Mouse (Mus musculus) kidney, embryonic 15.5 days (tissue): ENCODE data around the gene 3830406C13Rik. TPM values are rescaled to one million over a fixed set of nuclear protein-coding genes. Genes with fewer than 3 reads are reported as not detected.
A peak's percentile ranks its signal among the peaks of the same experiment; 100 is the strongest.

Experiments used
- ATAC-seq: fragments of 200-750 bp; cut with Nextera tagmentation; replicated peaks from 2 replicates; pipeline ENCODE4 v1.8.0; 2017; ENCODE audit warnings: moderate TSS enrichment; ENCODE audit not compliant: low FRiP score
- H3K27ac ChIP-seq: fragments of 300-500 bp; sonication (generic); 2 replicates; pipeline ENCODE4 v1.5.1; 2015; ENCODE audit warnings: mild to moderate bottlenecking, inconsistent platforms
- H3K27me3 ChIP-seq: fragments of 300-500 bp; sonication (generic); 2 replicates; pipeline ENCODE4 v1.6.1; 2015; ENCODE audit warnings: inconsistent platforms
- H3K36me3 ChIP-seq: fragments of 300-500 bp; sonication (generic); 2 replicates; pipeline ENCODE4 v1.6.1; 2015; ENCODE audit warnings: inconsistent platforms
- H3K4me1 ChIP-seq: fragments of 300-500 bp; sonication (generic); 2 replicates; pipeline ENCODE4 v1.6.1; 2015; ENCODE audit warnings: inconsistent platforms
- H3K4me2 ChIP-seq: fragments of 300-500 bp; sonication (generic); 2 replicates; pipeline ENCODE4 v1.6.1; 2015; ENCODE audit warnings: moderate library complexity, mild to moderate bottlenecking, inconsistent platforms
- H3K4me3 ChIP-seq: fragments of 300-500 bp; sonication (generic); replicated peaks from 2 replicates; pipeline ENCODE4 v1.5.1; 2015; ENCODE audit warnings: mild to moderate bottlenecking, inconsistent platforms
- H3K9ac ChIP-seq: fragments of 300-500 bp; sonication (generic); 2 replicates; pipeline ENCODE4 v1.6.1; 2015; ENCODE audit warnings: mild to moderate bottlenecking, inconsistent platforms
- H3K9me3 ChIP-seq: fragments of 300-500 bp; sonication (generic); replicated peaks from 2 replicates; pipeline ENCODE4 v1.6.1; 2016; ENCODE audit warnings: inconsistent platforms
- WGBS: fragments of 180-500 bp; shearing (Covaris S2); methylation state at CpG from one replicate; pipeline ENCODE4 v1.1.7; 2015; ENCODE audit warnings: mixed read lengths; 5-methylcytosine and 5-hydroxymethylcytosine counted together
- polyA plus RNA-seq: library from polyadenylated mRNA; unstranded; fragments of >200 nt; fragmentation: Nextera tagmentation; extraction: Ambion mirVana; gene quantifications from 2 replicates; pipeline ENCODE4 v1.2.1, GENCODE M21; 2015

3830406C13Rik gene
- polyA plus RNA-seq, 1 experiment from 2014 or later, result 36.7 TPM

DNA sequence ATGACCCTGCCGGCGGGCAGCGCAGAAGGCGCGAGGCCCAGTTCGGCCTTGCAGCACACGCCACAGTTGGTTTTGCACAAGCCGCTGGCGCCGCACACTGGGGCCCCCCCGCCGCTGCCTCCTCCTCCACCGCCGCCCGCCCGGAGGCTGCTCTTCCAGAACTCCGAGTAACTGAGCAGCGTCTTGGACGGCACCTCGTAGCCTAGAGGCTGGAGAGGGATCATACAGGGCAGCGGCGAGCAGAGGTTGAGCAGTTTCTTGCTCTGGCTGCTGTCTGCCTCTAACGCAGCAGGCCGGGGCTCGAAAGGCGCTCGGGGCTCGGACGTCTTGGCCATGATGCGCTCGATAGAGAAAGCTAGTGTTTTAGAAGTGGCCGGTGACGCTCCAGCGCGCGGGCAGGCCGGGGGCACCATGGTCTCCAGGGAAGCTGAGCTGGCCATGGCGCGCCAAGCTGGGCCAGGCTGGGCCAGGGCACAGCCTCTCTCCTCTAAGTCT, 60.8 kb downstream of the 3830406C13Rik start:
- H3K27ac ChIP-seq, result no peak overlapping the region
- no peak overlapping the region for H3K9ac ChIP-seq
- peaks cover 34% of the 10 kb centered on the region for H3K4me1 ChIP-seq
- ATAC-seq, result no peak; the same call in 1 of the 2 replicates
- peak overlapping the region; percentile 47 for H3K4me2 ChIP-seq
- no peaks in the 10 kb centered on the region for H3K9me3 ChIP-seq
- peak overlapping the region; percentile 20 for H3K4me3 ChIP-seq
- no peaks in the 10 kb centered on the region for H3K36me3 ChIP-seq
- under 1% methylated on average over 39 of the region's 39 CpGs for WGBS
- H3K27me3 ChIP-seq, result peaks cover 100% of the 10 kb centered on the region

DNA sequence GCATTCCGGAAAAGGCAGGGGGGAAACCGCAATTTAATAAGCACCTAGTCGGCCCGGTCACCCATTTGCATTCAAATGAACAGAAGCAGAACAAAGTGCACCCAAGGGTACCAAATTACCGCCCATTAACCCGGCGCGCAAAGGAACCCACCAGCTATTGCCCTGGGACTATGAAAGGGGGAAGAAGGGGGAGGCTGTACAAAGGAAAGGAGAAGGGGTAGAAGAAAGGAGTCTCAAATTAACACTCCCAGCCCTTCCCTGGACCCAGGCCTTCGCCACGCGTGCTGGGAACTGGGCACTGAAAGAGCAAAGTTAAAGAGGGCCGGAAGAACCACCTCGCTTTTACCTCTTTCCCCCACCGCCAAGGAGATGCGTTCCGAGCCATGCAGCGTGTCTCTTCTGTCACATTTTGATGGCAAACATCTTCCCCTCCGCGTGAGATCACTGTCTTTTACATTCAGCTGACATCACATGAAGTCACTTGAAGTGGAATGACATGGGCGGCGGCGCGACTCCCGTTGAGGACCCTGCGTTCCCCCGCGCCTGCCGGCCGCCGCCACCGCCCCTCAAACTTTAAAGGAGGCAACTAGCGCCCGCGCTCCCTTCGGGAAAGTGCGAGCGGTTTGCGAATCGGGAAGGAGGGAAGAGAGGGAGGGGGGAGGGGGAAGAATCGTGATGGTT, 61.4 kb downstream of the 3830406C13Rik start:
- Histone ChIP-seq H3K4me1 (peaks cover 34% of the 10 kb centered on the region), H3K4me3 (peak overlapping the region; percentile 26), H3K27ac (no peak overlapping the region), H3K27me3 (peaks cover 100% of the 10 kb centered on the region), H3K36me3 (no peaks in the 10 kb centered on the region), H3K9ac (no peak overlapping the region), H3K9me3 (no peaks in the 10 kb centered on the region), H3K4me2 (peak overlapping the region; percentile 47)
- under 1% methylated on average over 40 of the region's 40 CpGs for WGBS
- 0 out of 2 replicates have a peak, but pooled peaks have one; percentile 36 for ATAC-seq

DNA sequence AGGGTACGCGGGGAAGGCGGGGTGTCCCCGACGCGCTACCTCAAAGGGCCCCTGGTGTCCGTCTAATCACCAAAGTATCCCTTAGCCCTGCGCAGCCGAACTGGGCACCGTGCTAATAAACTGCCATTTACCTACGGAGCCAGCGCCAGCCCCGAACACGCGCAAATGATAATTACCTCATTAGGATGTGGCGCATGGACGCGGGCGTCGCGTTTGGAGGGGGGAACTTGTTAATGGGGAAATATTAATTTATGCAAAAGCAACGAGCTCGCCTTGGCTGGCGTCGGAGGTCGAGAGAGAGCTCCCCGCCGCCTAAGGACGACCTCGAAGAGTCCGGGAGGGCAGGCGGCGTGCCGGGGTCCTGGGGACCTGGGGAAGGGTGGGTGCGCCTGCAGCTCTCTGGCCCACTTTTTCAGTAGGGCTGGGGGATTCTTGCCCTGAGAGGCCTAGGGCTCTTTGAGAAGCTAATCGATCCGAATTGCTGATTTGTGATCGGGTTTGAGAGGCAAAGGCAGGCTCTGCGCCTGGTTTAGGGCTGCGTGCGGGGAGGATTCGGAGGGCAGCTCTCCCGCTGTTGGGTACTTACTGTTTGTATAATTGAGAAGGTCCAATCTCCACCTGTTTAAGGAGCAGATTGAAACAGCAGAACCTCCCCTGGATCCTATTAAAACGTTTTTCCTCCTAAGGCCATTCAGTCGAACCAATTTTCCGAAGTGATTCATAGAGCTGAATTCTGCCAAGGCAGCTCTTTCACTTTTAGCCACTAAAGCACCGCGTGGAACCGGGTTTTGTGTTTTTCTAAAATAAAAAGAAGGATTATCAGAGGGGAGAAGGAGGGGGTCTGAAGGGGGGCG, 62.3 kb downstream of the 3830406C13Rik start:
- H3K9ac ChIP-seq, result no peak overlapping the region
- H3K27me3 ChIP-seq, result peaks cover 100% of the 10 kb centered on the region
- H3K36me3 ChIP-seq, result no peaks in the 10 kb centered on the region
- H3K4me1 ChIP-seq, result peaks cover 31% of the 10 kb centered on the region
- H3K27ac ChIP-seq, result no peak overlapping the region
- WGBS, result under 1% methylated on average over 50 of the region's 50 CpGs
- H3K4me2 ChIP-seq, result peak overlapping the region; percentile 42
- H3K9me3 ChIP-seq, result no peaks in the 10 kb centered on the region
- H3K4me3 ChIP-seq, result peak overlapping the region; percentile 26
- no peak for ATAC-seq

DNA sequence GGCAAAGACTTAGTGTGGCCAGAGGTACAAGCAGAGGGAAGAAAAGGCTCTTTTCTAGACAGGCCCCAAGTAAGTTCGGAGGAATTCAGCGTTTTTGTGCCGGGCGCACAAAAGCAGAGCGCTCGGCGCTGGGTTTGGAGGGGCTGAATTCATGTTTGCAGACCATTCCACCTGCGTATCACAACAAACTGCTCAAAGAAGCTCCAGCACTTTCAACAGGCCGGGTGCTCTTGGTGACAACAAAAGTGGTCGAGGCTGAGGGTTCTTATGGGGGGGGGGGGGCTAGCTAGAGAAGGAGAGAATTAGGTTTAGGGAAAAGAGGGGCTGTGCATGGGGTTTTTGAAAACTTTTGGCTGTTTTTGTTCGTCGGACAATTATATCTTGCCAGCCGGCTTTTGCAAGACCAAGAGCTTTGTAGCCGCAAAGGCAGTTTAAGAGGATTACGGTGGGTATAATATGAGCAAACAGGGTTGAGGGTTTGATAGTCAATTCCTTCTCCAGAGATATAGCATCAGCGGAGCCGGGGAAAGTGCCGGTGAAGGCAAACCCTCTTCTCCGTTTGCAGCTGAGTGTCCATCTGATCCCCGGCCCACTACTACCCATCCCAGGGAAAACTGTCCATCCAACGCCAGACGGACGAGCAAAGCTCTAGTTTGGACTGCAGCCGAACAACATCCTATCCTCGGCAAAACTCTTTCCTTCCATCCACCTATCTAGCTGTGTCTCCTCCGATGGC, 63.1 kb downstream of the 3830406C13Rik start:
- no peak overlapping the region for H3K27ac ChIP-seq
- H3K9me3 ChIP-seq, result no peaks in the 10 kb centered on the region
- H3K27me3 ChIP-seq, result peaks cover 100% of the 10 kb centered on the region
- no peaks in the 10 kb centered on the region for H3K36me3 ChIP-seq
- H3K4me1 ChIP-seq, result peaks cover 28% of the 10 kb centered on the region
- H3K9ac ChIP-seq, result no peak overlapping the region
- no peak for ATAC-seq
- WGBS, result 1% methylated on average over 26 of the region's 26 CpGs
- peak overlapping the region; percentile 26 for H3K4me3 ChIP-seq
- H3K4me2 ChIP-seq, result peak overlapping the region; percentile 42

DNA sequence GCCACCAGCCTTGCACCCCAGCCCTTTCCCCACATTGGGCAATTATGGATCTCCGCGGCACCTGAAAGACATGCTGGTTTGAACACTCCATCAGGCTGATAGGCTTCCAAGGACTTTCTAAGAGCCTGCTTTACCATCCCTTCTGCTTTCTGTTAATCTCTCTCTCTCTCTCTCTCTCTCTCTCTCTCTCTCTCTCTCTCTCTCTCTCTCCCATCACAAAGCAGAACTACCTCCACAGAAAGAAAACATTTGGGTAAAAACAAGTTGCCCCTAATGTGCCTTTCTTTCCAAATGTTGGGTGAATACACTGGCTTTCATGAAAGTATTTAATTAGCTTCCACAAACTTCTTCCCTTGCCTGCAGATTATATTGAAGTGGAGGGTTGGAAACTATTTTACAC, 64.1 kb downstream of the 3830406C13Rik start, which contains the start of gene Fezf2:
Gene Fezf2, minus strand, starts transcription at position 101 of the 400 bp plus-strand sequence.
- no peak within 1 kb of the TSS for H3K4me3 ChIP-seq
- H3K27me3 ChIP-seq, result peaks cover 99% of the 10 kb centered on the region
- 5% methylated on average over 2 of the region's 2 CpGs for WGBS

DNA sequence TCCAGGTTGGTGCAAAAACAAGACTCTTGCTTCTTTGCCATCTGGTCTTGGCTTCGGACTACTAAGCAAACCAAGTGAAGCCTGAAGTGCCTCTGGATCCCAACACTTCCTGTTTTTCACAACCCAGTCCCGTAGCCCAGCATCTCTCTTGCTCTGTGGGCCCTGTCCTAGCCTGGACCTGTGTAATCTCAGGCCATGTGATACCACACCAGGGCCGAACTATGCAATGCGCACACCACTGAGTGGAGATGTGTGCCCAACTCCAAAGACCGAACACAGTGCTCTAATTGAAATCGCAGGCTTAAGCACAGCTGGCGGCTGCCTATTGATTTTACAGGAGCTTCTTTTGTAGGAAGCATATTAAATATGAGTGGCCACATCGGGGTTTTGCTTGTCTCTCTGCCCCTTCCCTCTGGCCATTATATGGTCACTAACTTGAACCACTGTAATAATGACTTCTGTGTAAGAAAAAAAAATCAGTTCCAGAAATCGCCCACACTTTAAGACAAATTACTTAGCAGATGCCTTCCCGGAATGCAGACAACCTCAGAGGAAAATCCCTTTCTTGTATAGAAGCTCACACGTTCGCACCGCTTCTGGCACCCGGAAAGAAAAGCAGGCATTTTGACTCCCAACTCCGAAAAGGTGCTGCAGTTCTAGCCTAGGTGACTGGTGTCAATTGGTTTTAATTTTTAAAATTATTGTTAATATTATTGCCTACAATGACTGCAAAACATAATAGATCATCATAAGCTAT, 65.5 kb downstream of the 3830406C13Rik start:
- Histone ChIP-seq H3K9me3 (no peaks in the 10 kb centered on the region), H3K4me2 (no peak overlapping the region), H3K9ac (no peak overlapping the region), H3K27me3 (peaks cover 99% of the 10 kb centered on the region), H3K27ac (no peak overlapping the region), H3K4me1 (peaks cover 21% of the 10 kb centered on the region), H3K4me3 (no peak overlapping the region), H3K36me3 (no peaks in the 10 kb centered on the region)
- no peak for ATAC-seq
- 6% methylated on average over 15 of the region's 15 CpGs for WGBS

More for the DNA sequence above, 64.1 kb downstream of the 3830406C13Rik start, which contains the start of gene Fezf2:
- H3K9me3 ChIP-seq, result no peaks in the 10 kb centered on the region
- H3K27ac ChIP-seq, result no peak within 1 kb of the TSS
- H3K36me3 ChIP-seq, result no peaks in the 10 kb centered on the region
- peaks cover 24% of the 10 kb centered on the region for H3K4me1 ChIP-seq
- H3K4me2 ChIP-seq, result no peak within 1 kb of the TSS
- ATAC-seq, result no peak
- H3K9ac ChIP-seq, result no peak within 1 kb of the TSS

DNA sequence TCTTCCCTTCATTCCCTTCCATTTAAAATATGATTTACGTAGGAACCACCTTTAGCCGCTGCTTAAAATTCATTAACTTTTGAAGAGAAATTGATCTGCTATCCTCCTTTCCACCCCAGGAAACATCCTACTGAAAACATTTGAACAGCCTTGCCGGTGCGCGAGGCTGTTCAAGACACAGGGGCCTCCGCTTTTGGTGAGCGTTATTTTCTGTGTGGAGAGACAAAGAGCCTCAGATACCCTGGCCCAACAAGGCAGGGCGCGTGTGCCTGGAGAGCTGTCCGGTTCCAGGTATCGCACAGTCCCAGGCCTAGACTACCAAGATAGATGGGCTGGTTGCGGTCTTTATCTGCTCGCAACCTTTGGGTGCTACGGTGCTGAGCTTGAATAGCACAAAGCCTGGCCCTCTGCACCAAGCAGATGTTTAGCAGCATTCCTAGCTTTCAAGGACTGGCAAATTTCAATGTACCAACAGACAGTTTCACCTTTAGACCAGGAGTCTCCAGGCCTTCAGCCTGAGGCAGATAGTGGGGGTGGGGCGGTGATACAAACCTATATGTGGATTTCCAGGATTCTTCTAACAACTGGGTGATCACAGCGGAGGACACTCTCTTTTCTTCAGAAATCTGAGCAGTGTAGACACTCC, 66.4 kb downstream of the 3830406C13Rik start:
- Histone ChIP-seq H3K4me2 (no peak overlapping the region), H3K9me3 (no peaks in the 10 kb centered on the region), H3K27me3 (peaks cover 96% of the 10 kb centered on the region), H3K4me1 (peaks cover 12% of the 10 kb centered on the region), H3K4me3 (no peak overlapping the region), H3K36me3 (no peaks in the 10 kb centered on the region), H3K27ac (no peak overlapping the region), H3K9ac (no peak overlapping the region)
- ATAC-seq, result no peak
- WGBS, result 7% methylated on average over 16 of the region's 16 CpGs

Other genes with a start within 250 kb of the 3830406C13Rik start
- 0.10 and 0.18 TPM in 2 replicates for gene Gm49355, start 197 bp upstream of the 3830406C13Rik start, polyA plus RNA-seq
- gene Fezf2, start 64.0 kb downstream of the 3830406C13Rik start, polyA plus RNA-seq, result not detected in 2 replicates